Mouse (Mus musculus): ENCODE measurements around the gene Dynlt1f.
"Not testable (repeated sequence)": the region's sequence is repeated elsewhere in the genome, so short reads cannot be mapped to it uniquely, and the experiment has no call there.

DNA sequence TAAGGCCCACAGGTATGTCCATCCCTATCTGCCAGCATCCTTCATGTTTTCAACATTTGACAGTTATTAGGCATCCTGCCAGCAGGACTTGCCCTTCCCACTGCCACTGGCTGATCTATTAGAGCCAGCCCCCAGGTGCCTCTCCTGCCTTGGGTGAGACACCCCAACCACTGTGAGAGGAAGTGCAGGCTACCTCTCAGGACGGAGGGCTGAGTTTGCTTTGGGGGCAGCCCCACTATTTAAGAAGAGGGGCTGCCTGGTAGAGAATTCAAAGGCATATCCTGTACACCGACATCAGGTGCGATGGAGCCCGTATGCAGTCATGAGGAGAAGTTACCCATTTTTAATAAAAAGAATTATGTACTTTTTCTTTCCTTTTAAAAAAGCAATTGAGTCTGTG is 10.0 kb downstream of the Dynlt1f start:
- not testable (repeated sequence) for TF ChIP-seq EP300 (optimal IDR thresholded peaks at IDR 0.05); CTCF (IDR thresholded peaks at IDR 0.05; ENCODE audit: low read depth)

All from stomach, postnatal 0 days (tissue).